Mouse (Mus musculus): ENCODE measurements around the gene Sdccag8.

- no peak for TF ChIP-seq CTCF (conservative IDR thresholded peaks at IDR 0.05; ENCODE audit: insufficient read depth, insufficient read length, low read depth, low read length)
- no peak for TF ChIP-seq POLR2A (IDR thresholded peaks at IDR 0.05; ENCODE audit: low read depth, low read length)
Observed at GRCm38 (mm10) chr1:176986275-176986674, 171.8 kb downstream of the Sdccag8 start.
